Mouse (Mus musculus): ENCODE data around the gene Dip2c.

DNA sequence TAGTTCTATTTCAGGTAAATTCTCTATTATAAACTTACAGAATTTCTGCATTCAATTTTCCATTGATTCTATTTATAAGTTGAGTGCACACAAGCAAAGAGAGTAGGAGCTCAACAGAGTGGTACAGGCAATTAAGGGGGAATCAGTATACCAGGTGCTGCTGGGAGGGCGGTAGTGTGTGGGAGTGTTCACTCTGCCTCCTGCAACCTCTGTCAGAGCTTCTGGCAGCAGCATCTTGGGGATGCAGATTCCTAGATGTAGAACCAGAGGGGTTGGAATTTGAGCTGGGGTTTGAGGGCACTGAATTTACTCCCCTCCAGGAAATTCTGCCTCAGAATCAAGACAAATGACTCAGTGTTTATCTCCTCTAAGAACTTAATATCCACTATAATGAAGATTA is 179.7 kb downstream of the Dip2c start:
- TF ChIP-seq CTCF (IDR thresholded peaks at IDR 0.05; ENCODE audit: low read depth, low read length): no peak
- no peak for TF ChIP-seq TAL1 (conservative IDR thresholded peaks at IDR 0.05; ENCODE audit: low read depth, low read length)
- no peak for TF ChIP-seq POLR2AphosphoS5 (IDR thresholded peaks at IDR 0.05; ENCODE audit: insufficient replicate concordance, low read depth, low read length)
- no peak for TF ChIP-seq GATA1 (IDR thresholded peaks at IDR 0.05; ENCODE audit: borderline replicate concordance, low read length)
- no peak for TF ChIP-seq GATA2 (IDR thresholded peaks at IDR 0.05; ENCODE audit: borderline replicate concordance, low read depth, low read length)
